Mouse (Mus musculus) bone marrow macrophage, adult 2 months (primary cell): ENCODE results near the gene Olfr1381.

Source experiments
- CTCF ChIP-seq: IDR thresholded peaks from 2 replicates; pipeline ENCODE4 v1.5.1; 2012; ENCODE audit warnings: low read depth, mild to moderate bottlenecking, low read length, moderate library complexity
- POLR2A ChIP-seq: IDR thresholded peaks from 2 replicates; pipeline ENCODE4 v1.6.1; 2012; ENCODE audit warnings: mild to moderate bottlenecking, low read depth, low read length, borderline replicate concordance

DNA sequence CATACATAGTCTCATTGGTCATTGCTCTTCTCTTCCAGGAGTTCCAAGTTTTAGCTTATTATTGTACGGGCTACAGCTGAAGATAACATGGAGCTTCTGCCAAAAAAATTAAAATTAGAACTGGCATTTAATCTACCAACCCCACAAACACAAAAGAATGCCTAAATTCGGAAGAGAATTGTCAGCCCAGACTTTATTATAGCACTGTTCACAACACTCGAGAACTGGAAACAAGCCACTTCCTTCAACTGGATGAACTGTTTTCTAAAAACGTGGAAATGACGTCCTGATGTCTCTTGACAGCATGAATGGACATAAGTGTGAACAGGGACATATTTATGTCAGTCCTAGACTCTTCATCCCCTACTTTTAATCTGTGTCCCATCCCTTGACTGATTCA is 25.2 kb upstream of the Olfr1381 start:
- TF ChIP-seq CTCF (no peak), POLR2A (no peak)
